27 mouse cellular contexts compared by ENCODE assay signal in the genomic region with DNA sequence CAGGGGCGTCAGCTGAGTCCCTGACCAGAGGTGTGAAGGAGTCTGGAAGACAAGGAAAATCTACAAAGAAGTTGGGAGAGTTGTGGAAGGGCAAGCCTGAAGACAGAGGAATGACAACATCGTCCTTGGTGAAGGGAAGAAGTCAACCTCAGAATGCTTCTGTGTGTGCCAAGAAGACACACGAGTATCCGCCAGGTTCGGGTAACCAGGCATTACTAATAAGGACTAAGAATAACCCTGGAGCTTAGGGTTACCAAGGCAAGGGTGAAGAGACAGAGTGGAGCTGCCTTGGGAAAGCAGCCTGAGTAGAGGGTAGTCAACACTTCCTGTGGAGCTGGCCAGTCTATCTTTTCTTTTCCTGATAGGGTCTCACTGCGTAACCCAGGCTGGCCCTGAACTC. TPM values are rescaled to one million over a fixed set of nuclear protein-coding genes. Genes with fewer than 3 reads are reported as not detected.
A peak's percentile ranks its signal among the peaks of the same experiment; 100 is the strongest.
DNase-seq lines count a peak whose midpoint lies in the region; ATAC-seq and TF ChIP-seq lines count a peak whose summit lies in the region.
"Had no signal": no experiment of that assay in that cellular context is flagged by ENCODE, and none has a peak within 500 bp of the region (broad histone marks: within the 10 kb centered on the region; RNA-seq: fewer than 3 reads in every experiment).

No protein-coding gene starts in this region.

- 81% methylated on average over 6 of the region's 6 CpGs for WGBS in kidney, adult 2 months
- WGBS in kidney, embryonic 15.5 days, result 88% methylated on average over 6 of the region's 6 CpGs

- H3K27ac ChIP-seq in kidney, adult 2 months (ENCODE audit: insufficient read depth, low read depth, low read length), result no peak overlapping the region
- H3K27ac ChIP-seq in kidney, embryonic 15.5 days, result no peak overlapping the region
- H3K27ac ChIP-seq: embryonic facial prominence, embryonic 13.5 days; embryonic facial prominence, embryonic 15.5 days; forebrain, embryonic 10.5 days had no signal

- H3K9ac ChIP-seq in kidney, embryonic 15.5 days, result no peak overlapping the region
- H3K9ac ChIP-seq: embryonic facial prominence, embryonic 13.5 days; embryonic facial prominence, embryonic 15.5 days; forebrain, embryonic 12.5 days had no signal

- no peaks in the 10 kb centered on the region for H3K27me3 ChIP-seq in kidney, adult 2 months (replicated peaks; ENCODE audit: control insufficient read depth, insufficient read depth, low read length)
- H3K27me3 ChIP-seq in kidney, embryonic 15.5 days, result peaks cover 25% of the 10 kb centered on the region

- no peaks in the 10 kb centered on the region for H3K36me3 ChIP-seq in kidney, adult 2 months (ENCODE audit: control insufficient read depth, insufficient read depth, low read length)
- no peaks in the 10 kb centered on the region for H3K36me3 ChIP-seq in kidney, embryonic 15.5 days
- H3K36me3 ChIP-seq: embryonic facial prominence, embryonic 13.5 days; embryonic facial prominence, embryonic 15.5 days; forebrain, embryonic 10.5 days; forebrain, embryonic 12.5 days; G1E had no signal

- H3K4me3 ChIP-seq in kidney, adult 2 months (ENCODE audit: insufficient read depth, low read depth, low read length), result no peak overlapping the region
- no peak overlapping the region for H3K4me3 ChIP-seq in kidney, embryonic 15.5 days (replicated peaks)
- H3K4me3 ChIP-seq: embryonic facial prominence, embryonic 13.5 days; embryonic facial prominence, embryonic 15.5 days; erythroblast, embryonic 14.5 days; forebrain, embryonic 10.5 days; forebrain, embryonic 12.5 days had no signal

- ATAC-seq in kidney, embryonic 15.5 days (replicated peaks; ENCODE audit: low FRiP score), result no peak
- ATAC-seq: CD4-positive, CD25-positive, alpha-beta regulatory T cell, adult 4 months; forebrain, embryonic 14.5 days; forebrain, embryonic 16.5 days had no signal

- TF ChIP-seq CTCF in kidney, adult 2 months (conservative IDR thresholded peaks at IDR 0.05; ENCODE audit: insufficient read depth, insufficient read length, low read depth, low read length), result no peak

- no peaks in the 10 kb centered on the region for H3K4me1 ChIP-seq in kidney, adult 2 months (ENCODE audit: control insufficient read depth, insufficient read depth, low read length)
- H3K4me1 ChIP-seq in kidney, embryonic 15.5 days, result peaks cover 36% of the 10 kb centered on the region

- DNase-seq in gastrocnemius, adult 18-20 months (ENCODE audit: low spot score), result peak; percentile 69
- no peak for DNase-seq in gastrocnemius, postnatal 36 days
- DNase-seq in kidney, adult 2 months, result peak; percentile 9
- DNase-seq in skeletal muscle tissue, adult 2 months (ENCODE audit: low read depth, low spot score), result peak; percentile 86
- DNase-seq in cerebellum, postnatal 10 days, result no peak
- DNase-seq: adrenal gland, adult 2 months; adrenal gland, postnatal 10 days; adrenal gland, postnatal 25 days; B cell, adult 2 months; cerebellum, adult 11 months; cerebellum, adult 18-20 months; cerebellum, adult 8-10 months; cerebellum, adult 9-11 months; cerebellum, postnatal 36 days; embryo, embryonic 11 days had no signal

- intact Hi-C loops in gastrocnemius, postnatal 36 days (cut with DNase I), result no loop called here

- H3K4me2 ChIP-seq in kidney, embryonic 15.5 days, result no peak overlapping the region
- H3K4me2 ChIP-seq: embryonic facial prominence, embryonic 13.5 days; embryonic facial prominence, embryonic 15.5 days; forebrain, embryonic 12.5 days had no signal

- no peaks in the 10 kb centered on the region for H3K9me3 ChIP-seq in kidney, embryonic 15.5 days (replicated peaks)
- H3K9me3 ChIP-seq: embryonic facial prominence, embryonic 13.5 days; embryonic facial prominence, embryonic 15.5 days; forebrain, embryonic 10.5 days; forebrain, embryonic 12.5 days had no signal

- TF ChIP-seq POLR2A in kidney, adult 2 months (IDR thresholded peaks at IDR 0.05; ENCODE audit: low read depth, low read length), result no peak

RNA-seq across cellular contexts. Expression of gene Foxo6, which starts 41.1 kb away (rescaled TPM):
- total RNA-seq in gastrocnemius, adult 18-20 months (2021), result 1 to 10 TPM; 4.4 to 6.6 TPM
- total RNA-seq in gastrocnemius, postnatal 36 days (2021), result 1 to 10 TPM; 6.4 to 8.2 TPM
- polyA plus RNA-seq in kidney, adult 2 months (2012; rRNA removed), result 0.41 and 0.61 TPM in 2 replicates
- 0.13 and 0.14 TPM in 2 replicates for polyA plus RNA-seq in kidney, embryonic 15.5 days (2015; fragmentation: Nextera tagmentation; extraction: Ambion mirVana)
- total RNA-seq: CH12.LX; common myeloid progenitor, adult 5-6 weeks; G1E had no signal
- polyA plus RNA-seq: CD4-positive, CD25-positive, alpha-beta regulatory T cell, adult 4 months; erythroblast, embryonic 14.5 days; G1E had no signal

Comparison
In these comparisons a context has a peak if more than half of its experiments do, and no peak if none do; other contexts are left out.
1. DNase-seq: peak in gastrocnemius, adult 18-20 months (single experiment), kidney, adult 2 months (single experiment) and skeletal muscle tissue, adult 2 months (single experiment); none in gastrocnemius, postnatal 36 days (0 of 2) and cerebellum, postnatal 10 days (0 of 2).